Mouse (Mus musculus): ENCODE data around the gene Lmntd2.

GRCm38 (mm10) chr7:141169300-141169699 lies 44.6 kb downstream of the Lmntd2 start:
- TF ChIP-seq CTCF (IDR thresholded peaks at IDR 0.05; ENCODE audit: low read depth) (no peak), EP300 (IDR thresholded peaks at IDR 0.05; ENCODE audit: low read depth) (no peak)

Measured in liver, postnatal 0 days (tissue).